Mouse (Mus musculus): ENCODE measurements around the gene H1f0.

DNA sequence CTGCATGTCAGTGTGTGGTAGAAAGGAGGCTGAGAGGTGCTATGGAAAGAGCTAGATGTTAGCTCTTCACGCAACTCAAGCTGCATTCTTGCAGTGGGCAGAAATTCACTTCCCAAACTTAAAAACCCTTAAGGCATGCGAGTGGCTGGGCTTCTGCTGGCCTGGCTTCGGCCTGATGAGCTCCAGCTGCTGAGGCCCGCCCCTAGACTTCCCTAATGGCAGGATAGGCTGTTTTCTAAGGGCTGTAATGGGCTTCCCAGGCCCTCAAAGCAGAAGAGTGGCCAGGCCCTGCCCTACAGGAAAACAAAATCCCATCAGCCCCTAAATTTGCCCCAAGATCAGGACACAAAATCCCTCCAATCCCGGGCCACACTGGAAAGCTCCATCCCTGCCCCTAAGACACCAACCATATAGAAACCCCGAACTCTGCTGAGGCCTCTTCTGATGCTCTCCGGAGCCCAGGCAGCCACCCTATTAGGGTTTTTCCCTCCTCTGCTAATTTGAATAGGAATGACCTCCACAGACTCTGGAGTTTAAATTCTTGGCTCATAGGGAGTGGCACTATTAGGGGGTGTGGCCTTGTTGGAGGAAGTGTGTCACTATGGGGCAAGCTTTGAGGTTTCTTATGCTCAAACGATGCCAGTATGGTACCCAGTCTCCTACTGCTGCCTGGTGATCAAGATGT, 37.0 kb downstream of the H1f0 start:
- TF ChIP-seq POLR2A (IDR thresholded peaks at IDR 0.05; ENCODE audit: extremely low read depth, insufficient read depth, low read length) = no peak
- no peak for TF ChIP-seq CTCF (IDR thresholded peaks at IDR 0.05; ENCODE audit: low read depth, low read length)
